ENCODE assay signal across 9 mouse cellular contexts in the genomic region with DNA sequence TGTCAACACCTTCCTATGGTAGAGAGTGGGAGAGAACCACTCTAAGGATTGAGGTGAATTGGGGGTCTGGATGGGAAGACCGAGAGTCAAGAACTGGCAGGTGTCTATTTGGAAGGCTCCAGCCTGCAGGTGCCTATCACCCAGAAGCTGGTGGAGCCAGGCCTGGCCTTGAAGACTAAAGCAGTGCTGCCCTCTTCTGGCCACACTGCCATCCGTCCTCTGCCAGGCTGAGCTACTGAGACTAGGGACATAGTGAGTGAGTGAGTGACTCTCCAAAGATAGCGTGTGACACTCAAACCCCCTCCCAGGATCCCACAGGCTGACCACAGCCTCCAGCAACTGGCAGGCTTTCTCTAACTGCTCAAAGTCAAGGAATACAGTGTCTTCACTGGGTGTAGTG. TPM values are rescaled to one million over a fixed set of nuclear protein-coding genes. Genes with fewer than 3 reads are reported as not detected.
DNase-seq lines count a peak whose midpoint lies in the region; ATAC-seq and TF ChIP-seq lines count a peak whose summit lies in the region.
"Had no signal": no experiment of that assay in that cellular context is flagged by ENCODE, and none has a peak within 500 bp of the region (broad histone marks: within the 10 kb centered on the region; RNA-seq: fewer than 3 reads in every experiment).

No protein-coding gene starts in this region.

- H3K27me3 ChIP-seq in C2C12 (ENCODE audit: control insufficient read depth, insufficient read depth, insufficient read length) = no peaks in the 10 kb centered on the region
- no peaks in the 10 kb centered on the region for H3K27me3 ChIP-seq in lung, postnatal 0 days (replicated peaks; ENCODE audit: insufficient read depth, low read length)

- TF ChIP-seq EP300 in lung, postnatal 0 days (IDR thresholded peaks at IDR 0.05) = no peak

- no peak overlapping the region for H3K4me3 ChIP-seq in C2C12 (ENCODE audit: insufficient read depth, poor library complexity, severe bottlenecking)
- no peak overlapping the region for H3K4me3 ChIP-seq in lung, postnatal 0 days (ENCODE audit: low read depth, low read length)
- H3K4me3 ChIP-seq: limb, embryonic 13.5 days had no signal

- H3K36me3 ChIP-seq in C2C12 (ENCODE audit: control insufficient read depth, insufficient read depth) = no peaks in the 10 kb centered on the region
- no peaks in the 10 kb centered on the region for H3K36me3 ChIP-seq in lung, postnatal 0 days (ENCODE audit: insufficient read depth, low read length)
- H3K36me3 ChIP-seq: limb, embryonic 13.5 days had no signal

- H3K27ac ChIP-seq in lung, postnatal 0 days (ENCODE audit: low read length) = no peak overlapping the region
- H3K27ac ChIP-seq: limb, embryonic 13.5 days had no signal

- WGBS in lung, postnatal 0 days = 14% methylated on average over 3 of the region's 3 CpGs

- peak; percentile 73 for DNase-seq in MN1 (ENCODE audit: low spot score)
- peak; percentile 62 for DNase-seq in cerebellum, adult 9-10 months
- DNase-seq in frontal cortex, postnatal 14 days (ENCODE audit: low spot score in 2 of 2) = peak; percentile 56 to 80
- peak; percentile 86 for DNase-seq in kidney, postnatal 10 days
- peak; percentile 66 for DNase-seq in lung, postnatal 0 days (ENCODE audit: low spot score)
- DNase-seq in retina, postnatal 7 days (ENCODE audit: low read depth, low spot score) = peak; percentile 59

- no peak overlapping the region for H3K9ac ChIP-seq in lung, postnatal 0 days (replicated peaks; ENCODE audit: low read depth)
- H3K9ac ChIP-seq: limb, embryonic 13.5 days had no signal

- H3K79me3 ChIP-seq in C2C12 (ENCODE audit: low read depth) = no peaks in the 10 kb centered on the region

- H3K9me3 ChIP-seq in lung, postnatal 0 days (ENCODE audit: low read length) = no peaks in the 10 kb centered on the region
- H3K9me3 ChIP-seq: limb, embryonic 13.5 days had no signal

- no peak overlapping the region for H3K4me2 ChIP-seq in lung, postnatal 0 days (replicated peaks; ENCODE audit: low read depth, low read length)
- H3K4me2 ChIP-seq: limb, embryonic 13.5 days had no signal

- no peak overlapping the region for H3ac ChIP-seq in C2C12 (ENCODE audit: control insufficient read depth, insufficient read length, low read depth)

- H3K4me1 ChIP-seq in lung, postnatal 0 days (ENCODE audit: insufficient read depth, low read depth, low read length) = peaks cover 3% of the 10 kb centered on the region; the same call in 1 of the 2 replicates

- peak; percentile 88 for TF ChIP-seq CTCF in C2C12 (IDR thresholded peaks at IDR 0.05; ENCODE audit: control insufficient read depth, insufficient read depth, insufficient read length)
- peak; percentile 85 for TF ChIP-seq CTCF in lung, postnatal 0 days (IDR thresholded peaks at IDR 0.05)

- ATAC-seq in lung, postnatal 0 days = no peak
- ATAC-seq in erythroid progenitor cell, adult 5-6 weeks (replicated peaks; ENCODE audit: low FRiP score, poor library complexity, severe bottlenecking) = no peak

- no peaks in the 10 kb centered on the region for H3K79me2 ChIP-seq in C2C12 (ENCODE audit: control insufficient read depth, insufficient read depth)

TF ChIP-seq in C2C12, 6 proteins besides CTCF, POLR2A, EP300 and RAD21:
- no peak for TF ChIP-seq MYOG (IDR thresholded peaks at IDR 0.05; ENCODE audit: control insufficient read depth, extremely low read depth, insufficient read length)
- no peak for TF ChIP-seq USF1 (IDR thresholded peaks at IDR 0.05; ENCODE audit: low read depth)
- TF ChIP-seq CEBPB (IDR thresholded peaks at IDR 0.05; ENCODE audit: low read depth) = no peak
- TF ChIP-seq MAX (IDR thresholded peaks at IDR 0.05) = no peak
- no peak for TF ChIP-seq MYOD1 (IDR thresholded peaks at IDR 0.05; ENCODE audit: control insufficient read depth, insufficient read length, low read depth)
- TF ChIP-seq FOSL1 (IDR thresholded peaks at IDR 0.05; ENCODE audit: insufficient read depth, low read length, poor library complexity, severe bottlenecking) = no peak

RNA-seq across cellular contexts. Expression of a gene that starts 17.0 kb away (rescaled TPM):
- 0.04 TPM for polyA plus RNA-seq in C2C12 (2012; fragmentation: generic; extraction: Trizol)
- 0.30 TPM in 1 of 2 replicates, not detected in the other for polyA plus RNA-seq in lung, postnatal 0 days (2015; fragmentation: Nextera tagmentation; extraction: Ambion mirVana)
- total RNA-seq in erythroid progenitor cell, adult 5-6 weeks (2015; ENCODE audit: low replicate concordance) = not detected in 2 replicates
- total RNA-seq in erythroid progenitor cell, adult 5-6 weeks (2017; ENCODE audit: low replicate concordance) = not detected in 2 replicates

RNA-seq across cellular contexts. Expression of a gene that starts 17.3 kb away (rescaled TPM):
- 42.8 TPM for polyA plus RNA-seq in C2C12 (2012; fragmentation: generic; extraction: Trizol)
- 9.1 and 10.4 TPM in 2 replicates for polyA plus RNA-seq in lung, postnatal 0 days (2015; fragmentation: Nextera tagmentation; extraction: Ambion mirVana)
- not detected in 2 replicates for total RNA-seq in erythroid progenitor cell, adult 5-6 weeks (2015; ENCODE audit: low replicate concordance)
- total RNA-seq in erythroid progenitor cell, adult 5-6 weeks (2017; ENCODE audit: low replicate concordance) = not detected in 2 replicates

RNA-seq across cellular contexts. Expression of a gene that starts 51.3 kb away (rescaled TPM):
- polyA plus RNA-seq in C2C12 (2012; fragmentation: generic; extraction: Trizol) = 0.37 TPM
- polyA plus RNA-seq in lung, postnatal 0 days (2015; fragmentation: Nextera tagmentation; extraction: Ambion mirVana) = 1.3 TPM in 2 replicates
- total RNA-seq in erythroid progenitor cell, adult 5-6 weeks (2015; ENCODE audit: low replicate concordance) = not detected in 2 replicates
- not detected in 2 replicates for total RNA-seq in erythroid progenitor cell, adult 5-6 weeks (2017; ENCODE audit: low replicate concordance)
